Mouse (Mus musculus) stomach, embryonic 15.5 days (tissue): ENCODE results near the gene Tmsb10. TPM values are rescaled to one million over a fixed set of nuclear protein-coding genes. Genes with fewer than 3 reads are reported as not detected.

Experiments used
- ATAC-seq: fragments of 200-750 bp; cut with Nextera tagmentation; 2 replicates; pipeline ENCODE4 v1.8.0; 2017; ENCODE audit warnings: low read depth, moderate number of reproducible peaks, moderate TSS enrichment; ENCODE audit not compliant: insufficient read depth, low FRiP score
- H3K27ac ChIP-seq: fragments of 300-500 bp; sonication (generic); 2 replicates; pipeline ENCODE4 v1.5.1; 2015; ENCODE audit warnings: mild to moderate bottlenecking, inconsistent platforms
- H3K27me3 ChIP-seq: fragments of 300-500 bp; sonication (generic); replicated peaks from 2 replicates; pipeline ENCODE4 v1.6.1; 2015; ENCODE audit warnings: inconsistent platforms
- H3K36me3 ChIP-seq: fragments of 300-500 bp; sonication (generic); 2 replicates; pipeline ENCODE4 v1.6.1; 2015; ENCODE audit warnings: inconsistent platforms
- H3K4me1 ChIP-seq: fragments of 300-500 bp; sonication (generic); 2 replicates; pipeline ENCODE4 v1.6.1; 2015; ENCODE audit warnings: inconsistent platforms
- H3K4me2 ChIP-seq: fragments of 300-500 bp; sonication (generic); 2 replicates; pipeline ENCODE4 v1.6.1; 2015; ENCODE audit warnings: mild to moderate bottlenecking, inconsistent platforms
- H3K4me3 ChIP-seq: fragments of 300-500 bp; sonication (generic); replicated peaks from 2 replicates; pipeline ENCODE4 v1.5.1; 2015; ENCODE audit warnings: inconsistent platforms
- H3K9ac ChIP-seq: fragments of 300-500 bp; sonication (generic); 2 replicates; pipeline ENCODE4 v1.6.1; 2015; ENCODE audit warnings: inconsistent platforms
- H3K9me3 ChIP-seq: fragments of 300-500 bp; sonication (generic); 2 replicates; pipeline ENCODE4 v1.6.1; 2016; ENCODE audit warnings: inconsistent platforms
- WGBS: fragments of 180-500 bp; shearing (Covaris S2); methylation state at CpG from one replicate; pipeline ENCODE4 v1.1.7; 2015; 5-methylcytosine and 5-hydroxymethylcytosine counted together
- polyA plus RNA-seq: library from polyadenylated mRNA; unstranded; fragments of >200 nt; fragmentation: Nextera tagmentation; extraction: Ambion mirVana; gene quantifications from 2 replicates; pipeline ENCODE4 v1.2.1, GENCODE M21; 2015

Tmsb10 gene
- polyA plus RNA-seq, 1 experiment from 2014 or later: 1,913 TPM

GRCm38 (mm10) chr6:72971074-72971473, 12.5 kb upstream of the Tmsb10 start:
- no peak overlapping the region for H3K9ac ChIP-seq
- no peak overlapping the region for H3K4me3 ChIP-seq
- WGBS: 65% methylated on average over 3 of the region's 3 CpGs
- no peaks in the 10 kb centered on the region for H3K4me1 ChIP-seq
- H3K4me2 ChIP-seq: no peak overlapping the region
- no peaks in the 10 kb centered on the region for H3K36me3 ChIP-seq
- no peaks in the 10 kb centered on the region for H3K27me3 ChIP-seq
- H3K9me3 ChIP-seq: no peaks in the 10 kb centered on the region
- H3K27ac ChIP-seq: no peak overlapping the region
- ATAC-seq: no peak

GRCm38 (mm10) chr6:72969787-72970186, 11.2 kb upstream of the Tmsb10 start:
- H3K36me3 ChIP-seq: no peaks in the 10 kb centered on the region
- H3K27me3 ChIP-seq: no peaks in the 10 kb centered on the region
- no peaks in the 10 kb centered on the region for H3K4me1 ChIP-seq
- 71% methylated on average over 3 of the region's 3 CpGs for WGBS
- H3K9ac ChIP-seq: no peak overlapping the region
- H3K4me2 ChIP-seq: no peak overlapping the region
- ATAC-seq: no peak
- H3K9me3 ChIP-seq: no peaks in the 10 kb centered on the region
- no peak overlapping the region for H3K4me3 ChIP-seq
- H3K27ac ChIP-seq: no peak overlapping the region

- ATAC-seq: no peak
- Histone ChIP-seq H3K9me3 (no peaks in the 10 kb centered on the region), H3K4me3 (no peak overlapping the region), H3K9ac (no peak overlapping the region), H3K27ac (no peak overlapping the region), H3K36me3 (no peaks in the 10 kb centered on the region), H3K27me3 (no peaks in the 10 kb centered on the region), H3K4me2 (no peak overlapping the region), H3K4me1 (peaks cover 14% of the 10 kb centered on the region)
- WGBS: 86% methylated on average over 6 of the region's 6 CpGs
These were observed 6.7 kb upstream of the Tmsb10 start for GRCm38 (mm10) chr6:72965199-72965598.

- Histone ChIP-seq H3K4me3 (no peak overlapping the region), H3K9ac (no peak overlapping the region)
- 30% methylated on average over 7 of the region's 7 CpGs for WGBS
These were observed 3.8 kb upstream of the Tmsb10 start for GRCm38 (mm10) chr6:72962281-72962741.

GRCm38 (mm10) chr6:72961603-72962002, 3.1 kb upstream of the Tmsb10 start:
- H3K27ac ChIP-seq: peak overlapping the region; percentile 71; the same call in 1 of the 2 replicates
- no peak overlapping the region for H3K4me3 ChIP-seq
- H3K4me1 ChIP-seq: peaks cover 14% of the 10 kb centered on the region
- H3K27me3 ChIP-seq: no peaks in the 10 kb centered on the region
- no peaks in the 10 kb centered on the region for H3K9me3 ChIP-seq
- WGBS: 68% methylated on average over 9 of the region's 9 CpGs
- ATAC-seq: 0 out of 2 replicates have a peak, but pooled peaks have one; percentile 21
- no peak overlapping the region for H3K9ac ChIP-seq
- peak overlapping the region; percentile 19; the same call in 1 of the 2 replicates for H3K4me2 ChIP-seq
- H3K36me3 ChIP-seq: no peaks in the 10 kb centered on the region

More at GRCm38 (mm10) chr6:72962281-72962741, 3.8 kb upstream of the Tmsb10 start:
- H3K4me1 ChIP-seq: peaks cover 14% of the 10 kb centered on the region
- no peak for ATAC-seq
- H3K36me3 ChIP-seq: no peaks in the 10 kb centered on the region
- no peaks in the 10 kb centered on the region for H3K27me3 ChIP-seq
- H3K27ac ChIP-seq: peak overlapping the region; percentile 71
- no peaks in the 10 kb centered on the region for H3K9me3 ChIP-seq
- peak overlapping the region; percentile 19; the same call in 1 of the 2 replicates for H3K4me2 ChIP-seq

GRCm38 (mm10) chr6:72960675-72961074, 2.1 kb upstream of the Tmsb10 start:
- no peak overlapping the region for H3K9ac ChIP-seq
- H3K4me3 ChIP-seq: no peak overlapping the region
- H3K27me3 ChIP-seq: no peaks in the 10 kb centered on the region
- no peak overlapping the region for H3K27ac ChIP-seq
- H3K4me2 ChIP-seq: no peak overlapping the region
- ATAC-seq: no peak
- no peaks in the 10 kb centered on the region for H3K9me3 ChIP-seq
- peaks cover 23% of the 10 kb centered on the region for H3K4me1 ChIP-seq
- H3K36me3 ChIP-seq: 0 out of 2 replicates have a peak, but pooled peaks cover 2% of the 10 kb centered on the region
- 63% methylated on average over 5 of the region's 5 CpGs for WGBS

- Histone ChIP-seq H3K9ac (no peak overlapping the region), H3K4me1 (peaks cover 26% of the 10 kb centered on the region), H3K27me3 (no peaks in the 10 kb centered on the region), H3K27ac (peak overlapping the region; percentile 75; the same call in 1 of the 2 replicates), H3K4me3 (peak overlapping the region; percentile 74), H3K9me3 (no peaks in the 10 kb centered on the region), H3K4me2 (peak overlapping the region; percentile 80), H3K36me3 (0 out of 2 replicates have a peak, but pooled peaks cover 2% of the 10 kb centered on the region)
- no peak for ATAC-seq
- WGBS: 29% methylated on average over 4 of the region's 4 CpGs
These were observed 627 bp upstream of the Tmsb10 start for GRCm38 (mm10) chr6:72959175-72959574.

GRCm38 (mm10) chr6:72957676-72958641, 589 bp downstream of the Tmsb10 start:
- WGBS: under 1% methylated on average over 74 of the region's 75 CpGs

GRCm38 (mm10) chr6:72957093-72957435, 1.5 kb downstream of the Tmsb10 start:
- H3K9me3 ChIP-seq: no peaks in the 10 kb centered on the region
- ATAC-seq: no peak
- WGBS: 2% methylated on average over 14 of the region's 14 CpGs

More at GRCm38 (mm10) chr6:72957676-72958641, 589 bp downstream of the Tmsb10 start:
- H3K4me1 ChIP-seq: peaks cover 26% of the 10 kb centered on the region
- peak overlapping the region; percentile 86 for H3K27ac ChIP-seq
- ATAC-seq: peak; percentile 80
- peak overlapping the region; percentile 91 for H3K9ac ChIP-seq
- H3K4me3 ChIP-seq: peak overlapping the region; percentile 74
- H3K36me3 ChIP-seq: 0 out of 2 replicates have a peak, but pooled peaks cover 2% of the 10 kb centered on the region
- no peaks in the 10 kb centered on the region for H3K27me3 ChIP-seq
- H3K9me3 ChIP-seq: no peaks in the 10 kb centered on the region
- H3K4me2 ChIP-seq: peak overlapping the region; percentile 80

GRCm38 (mm10) chr6:72956199-72957092, 2.1 kb downstream of the Tmsb10 start:
- 7% methylated on average over 15 of the region's 15 CpGs for WGBS
- H3K27me3 ChIP-seq: no peaks in the 10 kb centered on the region
- H3K4me2 ChIP-seq: peak overlapping the region; percentile 80
- H3K27ac ChIP-seq: peak overlapping the region; percentile 54
- ATAC-seq: no peak
- 0 out of 2 replicates have a peak, but pooled peaks cover 2% of the 10 kb centered on the region for H3K36me3 ChIP-seq
- H3K4me3 ChIP-seq: peak overlapping the region; percentile 74
- H3K4me1 ChIP-seq: peaks cover 18% of the 10 kb centered on the region
- H3K9me3 ChIP-seq: no peaks in the 10 kb centered on the region
- no peak overlapping the region for H3K9ac ChIP-seq

More at GRCm38 (mm10) chr6:72957093-72957435, 1.5 kb downstream of the Tmsb10 start:
- Histone ChIP-seq H3K4me1 (peaks cover 19% of the 10 kb centered on the region), H3K27me3 (no peaks in the 10 kb centered on the region), H3K4me3 (peak overlapping the region; percentile 74), H3K9ac (no peak overlapping the region), H3K36me3 (0 out of 2 replicates have a peak, but pooled peaks cover 2% of the 10 kb centered on the region), H3K4me2 (peak overlapping the region; percentile 80), H3K27ac (no peak overlapping the region)

- no peaks in the 10 kb centered on the region for H3K9me3 ChIP-seq
- H3K27ac ChIP-seq: peak overlapping the region; percentile 54
- 0 out of 2 replicates have a peak, but pooled peaks cover 2% of the 10 kb centered on the region for H3K36me3 ChIP-seq
- H3K9ac ChIP-seq: no peak overlapping the region
- 49% methylated on average over 8 of the region's 8 CpGs for WGBS
- H3K4me1 ChIP-seq: peaks cover 13% of the 10 kb centered on the region
- no peak for ATAC-seq
- no peaks in the 10 kb centered on the region for H3K27me3 ChIP-seq
- H3K4me2 ChIP-seq: peak overlapping the region; percentile 80
- no peak overlapping the region for H3K4me3 ChIP-seq
These were observed 2.9 kb downstream of the Tmsb10 start for GRCm38 (mm10) chr6:72955517-72956198.
